Mouse (Mus musculus) left cerebral cortex, postnatal 36 days (tissue): ENCODE measurements around the gene Fads6. TPM values are rescaled to one million over a fixed set of nuclear protein-coding genes. Genes with fewer than 3 reads are reported as not detected.
A peak's percentile ranks its signal among the peaks of the same experiment; 100 is the strongest.

Experiments used
- DNase-seq, 2 experiments: peaks; one replicate each; pipeline ENCODE4 v3.0.0; 2021 to 2022; ENCODE audit warnings: low spot score in 2 of 2, mixed read lengths in 1 of 2
- intact Hi-C: fragments of 180-260 bp; cut with DNase I; formaldehyde crosslinking; loops from one replicate; pipeline ENCODE4 v1.15.1; 2025
- total RNA-seq, 2 experiments: library from RNA; stranded (reverse); gene quantifications; 2 replicates each; pipeline ENCODE4 v1.2.3; 2021

The Fads6 gene
- total RNA-seq: 10 to 100 TPM; 12.7 to 13.0 TPM

- peak; percentile 70 to 75 for DNase-seq
- intact Hi-C loops: no loop called here
Measured at GRCm38 (mm10) chr11:115297214-115297826, at the start of gene Fads6. TSS of gene Fads6 (minus strand) at chr11:115297663.

GRCm38 (mm10) chr11:115345515-115345914 is 48.1 kb upstream of the Fads6 start:
- intact Hi-C loops: no loop called here

GRCm38 (mm10) chr11:115344967-115345366 is 47.5 kb upstream of the Fads6 start:
- intact Hi-C loops: no loop called here
- DNase-seq: no peak

More at GRCm38 (mm10) chr11:115345515-115345914, 48.1 kb upstream of the Fads6 start:
- no peak for DNase-seq

GRCm38 (mm10) chr11:115341866-115342265 is 44.4 kb upstream of the Fads6 start:
- intact Hi-C loops: no loop called here

GRCm38 (mm10) chr11:115341246-115341645 is 43.8 kb upstream of the Fads6 start:
- intact Hi-C loops: no loop called here

More at GRCm38 (mm10) chr11:115341866-115342265, 44.4 kb upstream of the Fads6 start:
- DNase-seq: no peak

GRCm38 (mm10) chr11:115337826-115338225 is 40.4 kb upstream of the Fads6 start:
- intact Hi-C loops: no loop called here
- DNase-seq: no peak

More at GRCm38 (mm10) chr11:115341246-115341645, 43.8 kb upstream of the Fads6 start:
- DNase-seq: no peak

- intact Hi-C loops: no loop called here
- no peak for DNase-seq
Measured at GRCm38 (mm10) chr11:115337350-115337749, 39.9 kb upstream of the Fads6 start.

- DNase-seq: no peak
Measured at GRCm38 (mm10) chr11:115336115-115336514, 38.7 kb upstream of the Fads6 start.

GRCm38 (mm10) chr11:115335223-115335622 is 37.8 kb upstream of the Fads6 start:
- no peak for DNase-seq
- intact Hi-C loops: no loop called here

More at GRCm38 (mm10) chr11:115336115-115336514, 38.7 kb upstream of the Fads6 start:
- intact Hi-C loops: no loop called here

- DNase-seq: no peak
- intact Hi-C loops: no loop called here
Measured at GRCm38 (mm10) chr11:115334531-115334930, 37.1 kb upstream of the Fads6 start, which contains the start of gene Otop3. TSS of gene Otop3 (plus strand) at chr11:115334731.

- intact Hi-C loops: no loop called here
- DNase-seq: no peak
Measured at GRCm38 (mm10) chr11:115329339-115329738, 31.9 kb upstream of the Fads6 start.

GRCm38 (mm10) chr11:115326730-115327129 is 29.3 kb upstream of the Fads6 start:
- DNase-seq: peak in 1 of 2 experiments; percentile 66
- intact Hi-C loops: no loop called here

- intact Hi-C loops: no loop called here
- DNase-seq: no peak
Measured at GRCm38 (mm10) chr11:115323354-115323753, 25.9 kb upstream of the Fads6 start.

GRCm38 (mm10) chr11:115321906-115322693 is 24.6 kb upstream of the Fads6 start, which contains the start of gene Ush1g:
TSS of gene Ush1g (minus strand) at chr11:115322041.
- intact Hi-C loops: loop anchor here (1.0 kb wide), 1 partner anchor 31 kb away; no protein-coding TSS in a partner anchor

GRCm38 (mm10) chr11:115319704-115320383 is 22.4 kb upstream of the Fads6 start:
- DNase-seq: no peak

More at GRCm38 (mm10) chr11:115321906-115322693, 24.6 kb upstream of the Fads6 start, which contains the start of gene Ush1g:
- no peak for DNase-seq

GRCm38 (mm10) chr11:115318245-115319027 is 21.0 kb upstream of the Fads6 start:
- intact Hi-C loops: no loop called here
- DNase-seq: no peak

More at GRCm38 (mm10) chr11:115319704-115320383, 22.4 kb upstream of the Fads6 start:
- intact Hi-C loops: no loop called here

- DNase-seq: no peak
- intact Hi-C loops: no loop called here
Measured at GRCm38 (mm10) chr11:115317204-115317603, 19.7 kb upstream of the Fads6 start.

- intact Hi-C loops: no loop called here
- DNase-seq: no peak
Measured at GRCm38 (mm10) chr11:115314249-115314648, 16.8 kb upstream of the Fads6 start.

GRCm38 (mm10) chr11:115308781-115309180 is 11.3 kb upstream of the Fads6 start:
- intact Hi-C loops: no loop called here
- DNase-seq: no peak
